Mouse (Mus musculus): Measurements from ENCODE around the gene Slc20a1. TPM values are rescaled to one million over a fixed set of nuclear protein-coding genes. Genes with fewer than 3 reads are reported as not detected.

Gene Slc20a1
- polyA plus RNA-seq, 1 experiment from 2014 or later: 47.0 TPM

GRCm38 (mm10) chr2:129260646-129261045 lies 62.1 kb downstream of the Slc20a1 start:
- no peak for ATAC-seq (ENCODE audit: insufficient number of reproducible peaks, low FRiP score, low TSS enrichment, low read depth)
- no peaks in the 10 kb centered on the region for H3K9me3 ChIP-seq (ENCODE audit: control insufficient read depth, low read length)
- no peaks in the 10 kb centered on the region for H3K27me3 ChIP-seq (ENCODE audit: control insufficient read depth, insufficient read depth, low read length)
- H3K4me1 ChIP-seq (ENCODE audit: control insufficient read depth, insufficient read depth, low read length): no peaks in the 10 kb centered on the region
- no peaks in the 10 kb centered on the region for H3K36me3 ChIP-seq (ENCODE audit: control insufficient read depth, insufficient read depth, low read length)
- H3K4me3 ChIP-seq (ENCODE audit: low read depth, low read length): no peak overlapping the region
- no peak overlapping the region for H3K27ac ChIP-seq (replicated peaks; ENCODE audit: low read depth, low read length)
- no peak overlapping the region for H3K9ac ChIP-seq (ENCODE audit: low read length)
- 64% methylated on average over 3 of the region's 3 CpGs for WGBS
- no peak for DNase-seq (ENCODE audit: low spot score)
- H3K4me2 ChIP-seq (ENCODE audit: low read depth, severe bottlenecking): no peak overlapping the region

Other genes with a start within 250 kb of the Slc20a1 start
- 1.7 and 1.9 TPM in 2 replicates for gene Zc3h6, start 231.4 kb upstream of the Slc20a1 start, polyA plus RNA-seq (2014; fragmentation: Nextera tagmentation; extraction: Ambion mirVana)
- 23.4 and 23.7 TPM in 2 replicates for gene Gm10762, start 231.0 kb upstream of the Slc20a1 start, polyA plus RNA-seq (2014; fragmentation: Nextera tagmentation; extraction: Ambion mirVana)
- 0.17 TPM in 1 of 2 replicates, not detected in the other for gene Vinac1, start 150.6 kb upstream of the Slc20a1 start, polyA plus RNA-seq (2014; fragmentation: Nextera tagmentation; extraction: Ambion mirVana)
- gene Ttl, start 132.8 kb upstream of the Slc20a1 start, polyA plus RNA-seq (2014; fragmentation: Nextera tagmentation; extraction: Ambion mirVana): 16.8 and 17.1 TPM in 2 replicates
- 23.0 and 30.2 TPM in 2 replicates for gene Polr1b, start 97.8 kb upstream of the Slc20a1 start, polyA plus RNA-seq (2014; fragmentation: Nextera tagmentation; extraction: Ambion mirVana)
- gene Chchd5, start 69.1 kb upstream of the Slc20a1 start, polyA plus RNA-seq (2014; fragmentation: Nextera tagmentation; extraction: Ambion mirVana): 29.5 and 30.9 TPM in 2 replicates
- gene Ckap2l, start 98.4 kb downstream of the Slc20a1 start, polyA plus RNA-seq (2014; fragmentation: Nextera tagmentation; extraction: Ambion mirVana): 86.4 and 90.9 TPM in 2 replicates
- gene Il1a, start 111.2 kb downstream of the Slc20a1 start, polyA plus RNA-seq (2014; fragmentation: Nextera tagmentation; extraction: Ambion mirVana): not detected in 2 replicates
- 0.28 TPM in 1 of 2 replicates, not detected in the other for gene Il1b, start 172.4 kb downstream of the Slc20a1 start, polyA plus RNA-seq (2014; fragmentation: Nextera tagmentation; extraction: Ambion mirVana)